Mouse (Mus musculus) E14TG2a.4 (cell line): ENCODE data around the gene Haspin.

Source experiments
- CTCF ChIP-seq: conservative IDR thresholded peaks from 2 replicates; pipeline ENCODE4 v1.5.1; 2014; ENCODE audit warnings: low read length
- POU5F1 ChIP-seq: IDR thresholded peaks from 2 replicates; pipeline ENCODE4 v1.6.1; 2014; ENCODE audit warnings: low read length, borderline replicate concordance

DNA sequence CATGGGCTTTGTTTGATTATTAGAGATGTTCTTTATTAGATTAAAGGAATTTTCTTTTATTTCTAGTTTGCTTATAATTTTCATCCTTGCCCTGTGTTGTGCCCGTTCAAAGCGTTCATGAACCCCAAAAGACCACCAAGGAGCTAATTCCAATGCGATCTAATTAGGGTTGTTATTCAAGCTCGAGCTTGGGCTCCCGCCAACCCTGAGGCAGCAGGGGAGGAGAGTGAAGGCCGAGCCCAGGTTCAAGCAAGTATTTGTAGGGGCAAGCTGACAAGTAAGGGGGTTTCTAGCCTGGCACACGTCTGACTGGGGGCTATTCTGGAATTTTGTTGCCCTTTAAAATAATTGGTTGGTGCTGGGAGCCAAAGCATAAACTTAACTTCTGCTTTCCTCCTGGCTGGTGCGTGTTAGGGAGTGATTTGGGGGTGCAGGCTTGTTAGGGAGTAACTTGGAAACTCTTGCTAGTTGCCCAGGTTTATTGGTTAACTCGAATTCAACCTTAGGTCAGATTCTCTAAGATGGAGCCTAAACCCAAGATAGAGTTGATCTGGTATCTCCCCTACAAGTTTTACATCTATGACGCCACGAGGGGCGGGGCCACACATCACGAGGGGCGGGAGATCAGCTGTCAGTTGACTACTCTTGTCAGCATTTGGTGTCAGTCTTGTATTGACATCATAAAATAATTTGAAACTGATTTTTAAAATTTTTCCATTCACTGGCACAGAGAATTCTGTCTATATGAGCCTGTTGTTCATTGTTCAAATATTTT, 37.9 kb downstream of the Haspin start:
- TF ChIP-seq CTCF (no peak), POU5F1 (no peak)
